Mouse (Mus musculus): ENCODE measurements around the gene Tymp.

The Tymp gene

GRCm38 (mm10) chr15:89376957-89377356, at the start of gene Tymp:
TSS of gene Tymp (minus strand) at chr15:89377039.
- DNase-seq (ENCODE audit: low spot score) = no peak

GRCm38 (mm10) chr15:89425711-89426121, 48.9 kb upstream of the Tymp start, which contains the start of gene Cpt1b:
TSS of gene Cpt1b (minus strand) at chr15:89425863.
- no peak for DNase-seq (ENCODE audit: low spot score)

DNA sequence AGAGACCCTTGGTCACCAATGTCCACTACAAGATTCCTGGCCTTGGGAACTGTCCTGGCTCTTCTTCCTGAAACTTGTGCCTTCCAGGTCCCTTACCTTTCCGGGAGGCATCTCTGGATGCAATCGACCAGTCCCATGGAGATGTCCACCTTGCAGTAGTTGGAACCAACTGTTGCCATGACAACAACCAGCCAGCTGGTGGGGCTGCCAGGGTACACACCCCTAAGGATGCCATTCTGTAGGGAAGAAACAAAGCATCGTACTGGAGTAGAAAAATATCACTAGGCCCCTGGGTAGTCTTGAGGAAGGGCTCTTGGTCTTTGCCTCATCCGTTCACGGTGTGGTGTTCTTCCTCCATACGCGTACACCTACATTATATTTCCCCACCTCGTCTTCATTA, 47.8 kb upstream of the Tymp start:
- no peak for DNase-seq (ENCODE audit: low spot score)

DNA sequence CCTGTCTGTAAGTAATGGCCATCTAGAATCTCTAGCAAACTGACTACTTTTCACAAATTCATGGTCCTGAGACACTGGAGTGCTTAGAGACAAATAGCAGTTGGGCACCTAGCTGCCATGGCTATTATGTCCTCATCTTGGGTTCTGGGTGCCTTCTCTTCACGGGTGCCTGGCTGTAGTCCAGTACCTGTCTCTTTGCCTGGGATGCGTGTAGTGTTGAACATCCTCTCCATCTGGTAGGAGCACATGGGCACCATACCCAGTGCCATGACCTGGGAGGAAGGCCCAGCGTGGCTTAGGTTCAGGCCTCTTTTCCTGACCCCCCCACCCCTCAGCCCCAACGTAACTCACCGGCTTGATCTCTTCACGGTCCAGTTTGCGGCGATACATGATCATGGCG, 45.1 kb upstream of the Tymp start:
- no peak for DNase-seq (ENCODE audit: low spot score)

DNA sequence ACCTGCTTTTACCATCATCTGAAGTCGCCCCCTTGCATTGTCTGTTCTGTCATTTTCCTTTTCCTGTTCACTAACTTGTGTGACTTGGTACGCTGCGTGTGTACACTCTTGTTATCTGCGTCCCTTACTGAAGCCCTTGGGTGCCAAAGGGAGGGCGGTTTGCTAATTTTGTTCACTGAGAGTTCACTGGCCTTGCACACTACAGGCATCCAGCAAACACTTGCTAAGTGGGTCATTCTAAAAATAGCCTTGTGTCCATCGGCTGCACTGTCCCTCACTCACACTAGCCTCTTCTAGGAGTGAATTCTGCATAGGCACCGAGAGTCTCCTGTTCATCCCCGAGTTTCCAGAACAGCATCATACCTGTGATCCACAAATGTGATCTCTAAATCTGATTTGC, 38.4 kb upstream of the Tymp start:
- DNase-seq (ENCODE audit: low spot score) = no peak

DNA sequence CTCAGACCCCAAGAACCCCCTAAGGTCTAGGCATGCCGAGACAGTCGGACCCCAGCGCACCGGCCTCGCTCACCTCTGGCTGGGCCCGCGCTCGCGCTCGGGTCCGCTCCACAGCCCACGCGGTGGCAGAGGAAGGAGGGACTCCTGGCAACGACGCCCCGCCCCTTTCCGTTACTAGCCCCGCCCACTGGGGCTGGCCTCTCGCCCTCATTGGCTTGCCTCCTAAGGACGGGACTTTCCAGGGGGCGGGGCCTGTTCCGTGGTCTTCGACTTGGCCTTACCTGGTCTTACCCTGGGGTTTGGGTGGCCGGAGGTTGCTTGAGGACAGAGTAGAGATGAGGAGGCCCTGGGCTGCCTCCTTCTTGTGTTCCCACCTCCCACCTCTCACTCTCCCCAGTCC, 33.3 kb upstream of the Tymp start, which contains the start of gene Syce3:
Gene Syce3 (minus strand): TSS at position 386 of the 400 bp plus-strand sequence.
- no peak for DNase-seq (ENCODE audit: low spot score)

GRCm38 (mm10) chr15:89406691-89407090, 29.9 kb upstream of the Tymp start:
- DNase-seq (ENCODE audit: low spot score) = no peak

DNA sequence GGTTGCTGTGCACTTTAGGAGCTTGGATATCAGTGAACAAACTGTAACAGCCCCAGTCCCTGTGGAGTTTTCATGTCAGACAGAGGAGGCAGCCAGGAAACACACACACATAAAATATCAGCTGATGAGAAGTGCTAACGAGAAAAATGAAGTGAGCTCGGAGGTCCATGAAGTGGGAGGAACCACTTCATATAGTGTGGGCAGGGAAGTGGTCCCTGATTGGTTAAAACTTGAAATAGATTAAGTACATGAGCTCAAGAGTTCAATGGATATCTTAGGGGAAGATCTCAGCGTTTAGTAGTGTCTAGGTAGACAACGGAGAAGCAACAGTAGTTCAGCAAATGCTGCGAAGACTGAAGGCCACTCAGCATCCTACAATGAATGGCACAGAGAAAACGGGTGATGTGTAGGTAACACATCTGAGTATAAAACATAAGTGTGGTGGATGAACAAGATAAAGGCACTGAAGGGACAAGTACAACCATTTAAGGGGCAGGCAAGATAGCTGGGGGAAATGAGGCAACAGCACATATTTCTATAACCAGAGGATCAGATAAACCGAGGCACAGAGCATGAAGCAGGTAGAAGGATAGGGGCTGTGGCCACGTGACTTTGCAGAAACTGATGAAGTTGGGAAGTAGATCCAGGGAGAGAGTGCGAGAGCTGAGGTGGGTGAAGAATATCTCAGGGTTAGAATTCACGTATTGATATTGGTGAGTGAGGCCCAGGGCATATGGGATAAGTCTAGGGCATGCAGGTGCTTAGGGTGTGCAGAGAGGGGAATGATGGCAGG, 28.2 kb upstream of the Tymp start:
- no peak for DNase-seq (ENCODE audit: low spot score)

DNA sequence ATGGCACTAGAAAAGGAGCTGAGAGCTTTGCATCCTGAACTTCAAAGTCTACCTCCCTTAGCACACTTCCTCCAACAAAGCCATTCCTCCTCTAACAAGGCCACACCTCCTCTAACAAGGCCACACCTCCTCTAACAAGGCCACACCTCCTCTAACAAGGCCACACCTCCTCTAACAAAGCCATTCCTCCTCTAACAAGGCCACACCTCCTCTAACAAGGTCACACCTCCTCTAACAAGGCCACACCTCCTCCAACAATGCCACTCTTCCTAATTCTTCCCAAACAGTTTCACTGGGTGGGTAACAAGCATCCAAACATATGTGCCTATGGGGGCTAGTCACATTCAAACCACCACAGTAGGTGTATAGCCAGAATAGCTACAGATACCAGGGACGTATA, 25.6 kb upstream of the Tymp start:
- no peak for DNase-seq (ENCODE audit: low spot score)

DNA sequence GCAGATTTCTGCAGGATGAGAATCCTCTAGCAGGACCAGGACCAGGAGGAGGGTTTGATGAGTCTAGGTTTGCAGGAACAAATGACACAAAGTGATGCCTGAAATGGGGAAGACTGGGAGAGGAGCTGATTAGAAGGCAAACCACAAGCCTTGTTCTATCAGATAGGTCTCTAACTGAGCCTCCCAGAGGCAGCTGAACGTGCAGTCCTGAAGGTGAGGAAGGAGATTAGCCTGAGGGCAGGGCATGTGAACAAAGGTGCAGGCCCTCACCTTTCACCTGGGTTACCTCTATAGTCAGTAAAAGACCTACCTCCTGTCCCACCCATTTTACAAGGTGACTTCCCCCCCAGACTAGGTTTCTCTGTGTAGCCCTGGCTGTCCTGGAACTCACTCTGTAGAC, 22.9 kb upstream of the Tymp start:
- no peak for DNase-seq (ENCODE audit: low spot score)

DNA sequence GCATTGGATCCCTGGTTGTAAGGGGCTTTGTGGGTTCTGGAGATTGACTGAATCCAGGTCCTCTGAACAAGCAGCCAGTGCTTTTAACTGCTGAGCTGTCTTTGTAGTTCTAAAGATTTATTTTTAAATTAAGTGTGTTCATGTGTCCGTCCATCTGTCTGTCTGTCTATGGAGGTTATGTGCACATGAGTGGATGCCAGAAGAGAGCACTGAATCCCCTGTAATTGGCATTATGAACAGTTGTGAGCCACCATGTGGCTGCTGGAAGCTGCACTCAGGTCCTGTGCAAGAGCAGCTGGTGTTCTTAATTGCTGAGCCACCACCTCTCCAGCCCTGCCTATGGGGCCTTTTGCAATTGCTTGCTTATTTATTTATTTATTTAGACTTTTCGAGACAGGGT, 21.3 kb upstream of the Tymp start:
- no peak for DNase-seq (ENCODE audit: low spot score)

GRCm38 (mm10) chr15:89396883-89397282, 20.0 kb upstream of the Tymp start:
- DNase-seq (ENCODE audit: low spot score) = no peak

GRCm38 (mm10) chr15:89390081-89390480, 13.2 kb upstream of the Tymp start:
- DNase-seq (ENCODE audit: low spot score) = no peak

DNA sequence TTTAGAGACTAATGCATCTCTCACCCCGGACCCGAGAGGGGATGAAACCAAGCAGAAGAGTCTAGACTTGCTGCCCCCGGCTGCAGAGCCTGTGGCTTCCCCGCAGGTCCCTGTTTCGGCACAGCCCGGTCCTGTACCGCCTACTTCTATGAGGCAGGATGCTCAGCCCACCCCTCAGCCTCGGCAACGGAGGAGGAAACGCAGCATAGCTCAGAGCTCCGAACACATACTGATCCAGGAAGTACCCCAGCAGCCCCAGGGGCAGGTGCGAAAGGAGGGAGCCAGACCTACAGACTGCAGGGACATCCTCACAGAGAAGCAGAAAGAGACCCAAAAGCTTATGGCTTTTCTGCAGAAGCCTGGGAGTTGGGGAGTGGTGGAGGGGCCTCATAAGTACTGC, 10.3 kb upstream of the Tymp start:
- DNase-seq (ENCODE audit: low spot score) = no peak

DNA sequence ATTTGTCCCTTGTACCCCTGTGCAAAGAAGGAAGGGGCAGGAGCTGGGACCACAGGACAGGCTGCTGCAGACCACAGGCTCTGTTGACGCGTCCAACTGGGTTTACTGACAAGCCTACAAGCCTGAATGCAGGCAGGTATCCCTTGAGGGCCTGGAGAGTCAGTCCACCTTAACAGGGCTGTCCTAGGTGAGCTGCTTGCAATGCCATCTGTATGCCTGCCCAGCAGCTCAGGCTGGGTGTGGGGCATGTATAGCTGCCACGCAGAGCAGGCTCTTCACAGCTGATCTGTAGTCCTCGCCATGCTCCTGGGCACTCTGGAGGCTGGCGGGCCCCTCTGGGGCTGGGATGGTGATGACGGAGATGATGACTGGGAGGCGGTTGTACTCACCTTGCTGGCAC, 7.8 kb upstream of the Tymp start, which contains the start of gene Klhdc7b:
Gene Klhdc7b (plus strand): TSS at position 301 of the 400 bp plus-strand sequence.
- no peak for DNase-seq (ENCODE audit: low spot score)

GRCm38 (mm10) chr15:89379429-89379828, 2.6 kb upstream of the Tymp start:
- DNase-seq (ENCODE audit: low spot score) = no peak

DNA sequence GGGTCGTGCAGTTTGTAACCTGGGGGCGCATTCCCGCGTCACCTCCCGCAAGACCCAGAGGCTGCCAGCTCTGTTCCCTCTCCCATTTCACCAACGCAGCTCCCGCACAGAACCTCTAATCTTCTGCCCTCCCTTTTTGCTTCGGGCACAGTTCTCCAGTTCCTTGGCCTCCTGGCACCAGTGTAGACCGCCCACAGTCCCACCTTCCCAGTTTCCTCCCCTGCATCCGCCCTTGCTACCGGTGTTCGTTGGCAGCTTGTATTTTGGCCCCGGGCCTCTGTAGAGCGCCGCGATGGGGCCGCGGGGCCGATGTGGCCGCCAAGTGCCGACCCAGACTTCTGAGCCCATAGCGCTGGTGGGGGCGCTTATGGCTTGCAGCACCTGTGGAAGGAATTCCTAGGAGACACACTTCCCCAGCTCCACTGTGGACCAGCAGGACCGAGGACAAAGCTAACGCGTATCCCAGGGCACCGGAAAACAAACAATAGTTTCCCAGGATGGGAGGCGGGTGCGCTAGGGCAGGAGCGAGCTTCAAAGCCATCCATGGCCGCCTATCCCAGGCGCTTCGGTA, 2.1 kb upstream of the Tymp start, which contains the start of gene Odf3b:
Gene Odf3b (minus strand): TSS at position 452 of the 571 bp plus-strand sequence.
- DNase-seq (ENCODE audit: low spot score) = no peak

DNA sequence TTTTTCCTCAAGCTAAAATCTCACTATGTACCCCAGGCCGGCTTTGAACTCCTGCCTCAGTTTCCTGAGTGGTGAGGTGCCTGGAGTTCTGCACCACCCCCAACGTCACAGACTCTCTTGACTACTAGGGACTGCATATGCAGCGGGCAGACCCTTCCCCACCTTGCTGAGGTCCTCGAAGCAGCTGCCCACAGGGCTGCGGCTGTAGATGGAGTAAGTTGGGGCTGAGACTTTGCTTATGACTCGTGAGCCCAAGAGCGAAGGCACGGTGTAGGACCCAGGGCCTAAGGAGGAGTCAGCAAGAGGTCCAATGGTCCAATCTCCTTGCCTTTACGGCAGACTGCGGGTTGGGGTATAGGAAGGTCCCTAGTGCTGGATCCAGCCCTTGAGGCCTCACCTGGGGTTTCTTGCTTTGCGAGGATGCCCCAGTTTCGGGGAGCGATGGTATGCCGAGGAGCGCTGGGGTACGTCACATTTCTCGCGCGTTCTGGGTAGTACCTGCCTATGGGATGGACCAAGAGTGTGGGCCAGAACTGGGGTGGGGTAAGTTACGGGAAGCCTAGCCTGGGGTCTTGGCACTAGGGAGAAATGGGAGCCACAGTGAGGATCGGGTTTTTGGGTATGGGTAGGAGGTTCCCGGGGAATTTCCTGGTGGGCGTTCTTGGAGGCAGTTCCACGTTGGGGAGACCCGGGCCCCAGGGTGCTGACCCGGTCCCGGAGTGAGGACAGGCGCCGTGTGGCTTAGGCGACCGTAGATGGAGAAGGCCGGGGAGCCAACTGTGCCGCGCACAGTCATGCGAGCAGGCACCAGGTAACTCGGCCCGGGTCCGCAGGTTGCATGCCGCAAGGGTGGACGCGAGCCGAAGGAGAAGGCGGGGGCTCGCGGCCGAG, 1.3 kb upstream of the Tymp start:
- no peak for DNase-seq (ENCODE audit: low spot score)

- no peak for DNase-seq (ENCODE audit: low spot score)
Measured at GRCm38 (mm10) chr15:89377362-89377761, 523 bp upstream of the Tymp start.

DNA sequence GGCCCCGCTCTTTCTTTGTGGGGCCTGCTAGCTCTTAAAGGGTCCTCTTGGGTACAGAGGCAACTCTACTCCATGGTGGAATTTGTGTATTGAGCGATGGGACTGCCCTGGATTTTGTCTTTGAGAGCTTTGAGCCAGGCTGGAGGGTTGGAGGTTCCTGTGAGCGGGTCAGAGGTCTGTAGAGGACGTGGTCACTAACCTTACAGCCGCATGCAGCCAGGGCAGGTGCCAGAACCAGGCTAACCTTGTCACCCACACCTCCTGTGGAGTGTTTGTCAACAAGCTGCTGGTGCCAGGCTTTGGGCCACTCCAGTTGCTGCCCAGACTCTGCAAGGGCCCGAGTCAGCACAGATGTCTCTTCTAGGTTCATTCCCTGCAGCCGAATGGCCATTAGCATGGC, 799 bp downstream of the Tymp start:
- no peak for DNase-seq (ENCODE audit: low spot score)

DNA sequence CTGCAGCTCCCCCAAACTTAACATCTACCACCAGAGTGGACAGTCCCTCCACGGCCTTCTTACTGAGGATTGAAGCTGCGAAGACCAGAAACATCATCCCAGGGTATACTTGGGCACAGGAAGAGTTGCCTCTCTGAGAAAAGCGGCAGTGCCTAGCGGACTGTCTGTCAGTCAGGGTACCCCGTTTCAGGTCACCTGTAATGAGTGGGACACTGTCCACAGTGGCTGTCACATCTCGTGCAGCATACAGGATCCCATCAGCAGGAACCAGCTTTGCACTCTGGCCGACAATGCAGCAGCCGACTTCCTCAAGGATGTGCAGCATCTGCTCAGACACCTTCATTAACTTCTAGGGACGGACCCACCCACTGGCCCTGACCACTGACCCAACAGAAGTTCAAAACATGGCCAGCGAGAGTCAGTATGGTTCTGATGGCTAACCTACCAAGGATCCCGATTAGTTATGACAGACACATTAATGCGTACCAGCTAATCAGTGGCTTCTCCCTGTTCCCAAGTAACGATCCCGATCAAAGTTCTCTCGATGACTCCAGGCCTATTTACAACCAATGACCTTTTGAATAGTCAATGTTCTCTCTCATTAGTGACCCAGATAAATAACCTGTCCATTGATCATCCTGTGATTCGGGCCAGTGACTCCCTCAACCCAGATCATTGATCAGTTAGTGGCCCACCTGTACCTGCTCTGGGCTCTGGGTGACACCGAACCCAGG, 1.9 kb downstream of the Tymp start:
- no peak for DNase-seq (ENCODE audit: low spot score)

GRCm38 (mm10) chr15:89374340-89374739, 2.5 kb downstream of the Tymp start:
- DNase-seq (ENCODE audit: low spot score) = no peak
